Mouse (Mus musculus) liver, postnatal 0 days (tissue): ENCODE results near the gene Olfr746.

Experiments
- CTCF ChIP-seq: sonication (generic); IDR thresholded peaks from 2 replicates; pipeline ENCODE4 v1.5.1; 2016; ENCODE audit warnings: antibody characterized with exemption, low read depth
- EP300 ChIP-seq: IDR thresholded peaks from 2 replicates; pipeline ENCODE4 v1.6.1; 2016; ENCODE audit warnings: antibody characterized with exemption, low read depth, mild to moderate bottlenecking

DNA sequence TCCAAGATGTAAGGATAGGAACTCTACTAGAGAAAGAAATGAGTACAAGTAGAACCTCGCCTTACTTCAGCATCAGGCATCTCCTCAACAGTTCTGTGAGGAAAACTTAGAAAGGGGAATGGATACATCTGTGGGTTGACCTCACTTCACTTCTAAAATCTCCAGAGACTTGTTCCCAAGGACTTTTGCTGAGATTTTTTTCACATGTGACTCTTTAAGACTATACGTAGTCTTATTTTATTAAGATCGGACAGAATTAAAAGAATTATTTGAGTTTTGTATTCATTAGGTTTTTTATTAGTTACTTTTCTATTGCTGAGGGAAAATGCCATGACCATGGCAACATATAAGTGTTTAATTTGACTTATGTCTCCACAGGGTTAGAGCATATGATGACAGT lies 46.2 kb downstream of the Olfr746 start, which contains the start of gene Olfr747:
- TF ChIP-seq EP300, result no peak
- TF ChIP-seq CTCF, result no peak
